Mouse (Mus musculus): ENCODE measurements around the gene Rnf26.

Rnf26 gene

DNA sequence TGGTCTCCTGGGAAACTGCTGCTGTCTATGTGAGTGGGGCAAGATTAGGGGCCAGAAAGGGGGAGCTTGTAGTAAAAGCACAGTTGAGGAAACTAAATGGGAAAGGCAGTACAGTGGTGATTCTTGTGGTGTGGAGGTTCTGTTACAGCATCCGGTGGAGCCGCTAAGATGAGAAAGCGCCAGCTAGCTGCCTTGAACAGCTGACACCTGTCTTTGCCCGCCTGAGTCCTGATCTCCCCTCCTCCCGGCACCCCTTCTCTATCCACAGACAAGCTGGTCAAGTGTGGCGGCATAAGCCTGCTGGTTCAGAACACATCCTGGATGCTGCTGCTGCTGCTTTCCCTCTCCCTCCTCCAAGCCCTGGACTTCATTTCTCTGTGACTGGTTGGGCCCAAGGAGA is 66.2 kb downstream of the Rnf26 start:
- no peak for DNase-seq (ENCODE audit: low spot score in 2 of 2)

DNA sequence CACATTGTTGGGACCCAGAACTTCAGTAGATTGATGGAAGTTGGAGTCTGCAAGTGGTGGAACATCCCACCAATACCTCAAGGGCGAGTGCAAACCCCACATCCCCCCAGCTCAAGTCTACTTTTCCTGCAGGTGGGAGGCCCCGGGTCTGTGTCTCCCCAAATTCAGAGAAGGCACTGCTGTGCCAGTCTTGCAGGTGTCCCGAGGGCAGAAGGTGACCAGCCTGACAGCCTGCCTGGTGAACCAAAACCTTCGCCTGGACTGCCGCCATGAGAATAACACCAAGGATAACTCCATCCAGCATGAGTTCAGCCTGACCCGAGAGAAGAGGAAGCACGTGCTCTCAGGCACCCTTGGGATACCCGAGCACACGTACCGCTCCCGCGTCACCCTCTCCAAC is 66.9 kb downstream of the Rnf26 start:
- DNase-seq (ENCODE audit: low spot score in 2 of 2), result no peak

GRCm38 (mm10) chr9:44045884-44046272 is 67.4 kb downstream of the Rnf26 start:
- DNase-seq (ENCODE audit: low spot score in 2 of 2), result no peak

All from right cerebral cortex, postnatal 36 days (tissue).